Mouse (Mus musculus) testis, postnatal 14 days (tissue): Measurements from ENCODE around the gene Gm42906.

Experiments used
- DNase-seq: peaks from one replicate; pipeline ENCODE4 v3.0.0; 2021; ENCODE audit warnings: low spot score

Gm42906 gene

GRCm38 (mm10) chr5:151023461-151023860, 404.5 kb downstream of the Gm42906 start:
- peak; percentile 50 for DNase-seq

GRCm38 (mm10) chr5:151022939-151023338, 405.0 kb downstream of the Gm42906 start:
- DNase-seq: no peak

GRCm38 (mm10) chr5:151022026-151022425, 405.9 kb downstream of the Gm42906 start:
- no peak for DNase-seq

- DNase-seq: no peak
Measured at GRCm38 (mm10) chr5:151020831-151021230, 407.1 kb downstream of the Gm42906 start.

- DNase-seq: no peak
Measured at GRCm38 (mm10) chr5:151020031-151020820, 407.7 kb downstream of the Gm42906 start.

GRCm38 (mm10) chr5:151018959-151019358, 409.0 kb downstream of the Gm42906 start:
- DNase-seq: no peak

- DNase-seq: peak; percentile 22
Measured at GRCm38 (mm10) chr5:151018450-151018849, 409.5 kb downstream of the Gm42906 start.
